In genomic region chrX:93288339-93288738, GRCm38 (mm10) we compare ENCODE assay signal across 9 mouse cellular contexts. TPM values are rescaled to one million over a fixed set of nuclear protein-coding genes. Genes with fewer than 3 reads are reported as not detected.
A peak's percentile ranks its signal among the peaks of the same experiment; 100 is the strongest.
DNase-seq lines count a peak whose midpoint lies in the region; ATAC-seq and TF ChIP-seq lines count a peak whose summit lies in the region.
"Had no signal": no experiment of that assay in that cellular context is flagged by ENCODE, and none has a peak within 500 bp of the region (broad histone marks: within the 10 kb centered on the region; RNA-seq: fewer than 3 reads in every experiment).

No protein-coding gene starts in this region.

- no peak for TF ChIP-seq POLR2A in thymus, adult 2 months (IDR thresholded peaks at IDR 0.05; ENCODE audit: control insufficient read depth, extremely low read depth, insufficient read depth, low read length, poor library complexity)

- peak overlapping the region; percentile 25; the same call in 1 of the 2 replicates for H3K4me3 ChIP-seq in thymus, adult 2 months (ENCODE audit: control insufficient read depth, insufficient read depth, low read length)
- H3K4me3 ChIP-seq in liver, embryonic 13.5 days (replicated peaks) = peak overlapping the region; percentile 31

- H3K4me1 ChIP-seq in thymus, adult 2 months (replicated peaks; ENCODE audit: control insufficient read depth, insufficient read depth, low read length) = peaks cover 4% of the 10 kb centered on the region; the same call in 1 of the 2 replicates
- no peaks in the 10 kb centered on the region for H3K4me1 ChIP-seq in liver, embryonic 13.5 days (replicated peaks)

- peaks cover 16% of the 10 kb centered on the region for H3K27me3 ChIP-seq in thymus, adult 2 months (ENCODE audit: control insufficient read depth, insufficient read depth, low read length)
- peaks cover 97% of the 10 kb centered on the region for H3K27me3 ChIP-seq in liver, embryonic 13.5 days

- H3K36me3 ChIP-seq in thymus, adult 2 months (ENCODE audit: control insufficient read depth, insufficient read depth, low read length) = no peaks in the 10 kb centered on the region
- no peaks in the 10 kb centered on the region for H3K36me3 ChIP-seq in liver, embryonic 13.5 days

- no peak overlapping the region for H3K9ac ChIP-seq in liver, embryonic 13.5 days

- TF ChIP-seq CTCF in thymus, adult 2 months (IDR thresholded peaks at IDR 0.05; ENCODE audit: borderline replicate concordance, control insufficient read depth, extremely low read depth, insufficient read depth, low read length, poor library complexity) = no peak

- H3K4me2 ChIP-seq in liver, embryonic 13.5 days = peak overlapping the region; percentile 51

- no peak overlapping the region for H3K27ac ChIP-seq in thymus, adult 2 months (ENCODE audit: control insufficient read depth, insufficient read depth, low read length)
- no peak overlapping the region for H3K27ac ChIP-seq in liver, embryonic 13.5 days

- DNase-seq in embryo, embryonic 10.5 days (ENCODE audit: low spot score) = peak; percentile 9
- no peak for DNase-seq in embryo, embryonic 10 days (ENCODE audit: low spot score)
- DNase-seq in thymus, adult 2 months = no peak
- no peak for DNase-seq in thymus, adult 18-20 months
- DNase-seq in liver, embryonic 13.5 days = no peak
- DNase-seq in urinary bladder, postnatal 4 days (ENCODE audit: low spot score in 2 of 2) = no peak
- DNase-seq in left cerebral cortex, adult 11 months (ENCODE audit: low spot score) = no peak
- DNase-seq in Muller cell, postnatal 12 days (ENCODE audit: inconsistent ontology term) = no peak
- DNase-seq: cerebellum, adult 8-10 months had no signal

- 10% methylated on average over 18 of the region's 37 CpGs for WGBS in thymus, adult 2 months
- 7% methylated on average over 37 of the region's 37 CpGs for WGBS in liver, embryonic 13.5 days (ENCODE audit: insufficient replicate concordance)

- no peak for ATAC-seq in liver, embryonic 13.5 days (ENCODE audit: low read depth)

- H3K9me3 ChIP-seq in liver, embryonic 13.5 days (replicated peaks) = no peaks in the 10 kb centered on the region

RNA-seq across cellular contexts. Expression of gene Arx, which starts 2.1 kb away (rescaled TPM):
- not detected in 2 replicates for polyA plus RNA-seq in thymus, adult 2 months (2012; rRNA removed)
- 0.12 and 0.13 TPM in 2 replicates for polyA plus RNA-seq in liver, embryonic 13.5 days (2015; fragmentation: Nextera tagmentation; extraction: Ambion mirVana)
